Mouse (Mus musculus): ENCODE data around the gene Slc27a1.

Gene Slc27a1

GRCm38 (mm10) chr8:71568387-71568937 lies at the start of gene Slc27a1:
Gene Slc27a1 (plus strand): TSS chr8:71568882.
- ChIA-PET POLR2A (interaction anchor here (0.5 to 4.7 kb wide), 63 partner anchors 9 to 1648 kb away, joined by 3 to 104 read pairs (median 6); partner anchors contain the start of genes Colgalt1 (in 3 of the 4), Pgls (in 3 of the 4), Jak3 (in 2 of the 4) and Klf2 (in 2 of the 4)), CTCF (interaction anchor here (0.5 to 3.7 kb wide), 27 partner anchors 8 to 606 kb away, joined by 3 to 40 read pairs (median 4); partner anchors contain the start of genes Tmem221 (in 2 of the 4), Colgalt1 (in 1 of the 4), Dda1 (in 1 of the 4) and Mvb12a (in 1 of the 4))

GRCm38 (mm10) chr8:71519037-71519825 lies 49.5 kb upstream of the Slc27a1 start:
- ChIA-PET POLR2A (interaction anchor here (0.5 to 2.5 kb wide), 27 partner anchors 11 to 1742 kb away, joined by 3 to 14 read pairs (median 4); partner anchors contain the start of genes Abhd8 (in 1 of the 4), Bst2 (in 1 of the 4), Colgalt1 (in 1 of the 4) and Gtpbp3 (in 1 of the 4)), CTCF (interaction anchor here (0.5 to 3.2 kb wide), 94 partner anchors 7 to 994 kb away, joined by 3 to 47 read pairs (median 4); partner anchors contain the start of genes Mrpl34 (in 2 of the 4), Arrdc2 (in 1 of the 4), Bst2 (in 1 of the 4) and Colgalt1 (in 1 of the 4))

- CTCF ChIA-PET: interaction anchor here (0.5 to 2.9 kb wide), 41 partner anchors 9 to 682 kb away, joined by 3 to 15 read pairs (median 4); partner anchors contain the start of genes Gtpbp3 (in 2 of the 4), Arrdc2 (in 1 of the 4), Bst2 (in 1 of the 4) and Dda1 (in 1 of the 4)
- POLR2A ChIA-PET: interaction anchor here in 3 of 4 experiments (0.6 to 3.1 kb wide), 15 partner anchors 9 to 155 kb away, joined by 3 to 17 read pairs (median 3); partner anchors contain the start of genes Mrpl34 (in 2 of the 3), Jak3 (in 1 of the 3), Mvb12a (in 1 of the 3) and Plvap (in 1 of the 3)
Measured at GRCm38 (mm10) chr8:71521634-71522033, 47.0 kb upstream of the Slc27a1 start.

- ChIA-PET POLR2A (interaction anchor here in 3 of 4 experiments (0.5 to 3.2 kb wide), 23 partner anchors 9 to 879 kb away, joined by 3 to 15 read pairs (median 3); partner anchors contain the start of genes Mvb12a (in 2 of the 3), Colgalt1 (in 1 of the 3) and Tmem221 (in 1 of the 3)), CTCF (interaction anchor here in 2 of 4 experiments (0.9 to 1.1 kb wide), 2 partner anchors 47 to 61 kb away, joined by 3 to 4 read pairs; partner anchors contain the start of gene Mrpl34 (in 1 of the 2))
Measured at GRCm38 (mm10) chr8:71525226-71526050, 43.2 kb upstream of the Slc27a1 start, which contains the start of gene Ccdc194. Gene Ccdc194 (minus strand): TSS chr8:71525711.

DNA sequence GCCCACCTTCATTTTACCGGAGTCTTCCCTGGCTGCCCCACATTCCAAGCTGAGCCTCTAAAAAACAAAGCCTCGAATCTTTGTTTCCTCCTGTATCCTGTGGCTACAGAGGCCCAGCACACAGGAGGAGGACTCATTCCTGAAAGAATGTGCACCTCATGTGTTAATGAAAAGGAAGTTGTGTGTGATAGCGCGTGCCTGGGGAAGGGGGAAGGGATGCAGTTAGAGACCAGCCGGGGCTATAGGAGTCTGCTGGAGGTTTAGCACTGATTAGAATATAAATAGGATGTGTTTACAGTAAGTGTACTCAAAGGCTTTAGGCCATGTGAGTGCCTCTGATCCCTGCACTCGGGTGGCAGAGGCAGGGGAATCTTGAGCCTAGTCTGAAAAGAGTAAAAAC lies 42.4 kb upstream of the Slc27a1 start:
- POLR2A ChIA-PET: interaction anchor here in 3 of 4 experiments (0.6 to 3.2 kb wide), 17 partner anchors 9 to 202 kb away, joined by 3 to 15 read pairs (median 4); partner anchors contain the start of genes Colgalt1 (in 1 of the 3), Mvb12a (in 1 of the 3) and Tmem221 (in 1 of the 3)
- CTCF ChIA-PET: interaction anchor here in 2 of 4 experiments (0.7 to 1.2 kb wide), 3 partner anchors 8 to 16 kb away, joined by 3 to 8 read pairs (median 3); partner anchors contain the start of gene Mvb12a (in 1 of the 2)

GRCm38 (mm10) chr8:71527162-71527870 lies 41.4 kb upstream of the Slc27a1 start:
- POLR2A ChIA-PET: interaction anchor here in 3 of 4 experiments (0.5 to 3.2 kb wide), 13 partner anchors 16 to 1608 kb away, joined by 3 to 15 read pairs (median 4); partner anchors contain the start of genes Colgalt1 (in 1 of the 3), Mvb12a (in 1 of the 3) and Tmem221 (in 1 of the 3)
- CTCF ChIA-PET: interaction anchor here in 1 of 4 experiments (1.0 to 1.2 kb wide), 2 partner anchors 8 to 15 kb away, joined by 3 read pairs; partner anchors contain the start of gene Mvb12a

- CTCF ChIA-PET: interaction anchor here in 3 of 4 experiments (0.6 to 0.8 kb wide), 4 partner anchors 10 to 133 kb away, joined by 3 to 4 read pairs (median 3); no protein-coding TSS in a partner anchor
- POLR2A ChIA-PET: interaction anchor here in 1 of 4 experiments (1.2 to 1.5 kb wide), 3 partner anchors 9 to 83 kb away, joined by 3 to 7 read pairs (median 4); partner anchors contain the start of gene Bst2
Measured at GRCm38 (mm10) chr8:71528362-71529073, 40.2 kb upstream of the Slc27a1 start.

DNA sequence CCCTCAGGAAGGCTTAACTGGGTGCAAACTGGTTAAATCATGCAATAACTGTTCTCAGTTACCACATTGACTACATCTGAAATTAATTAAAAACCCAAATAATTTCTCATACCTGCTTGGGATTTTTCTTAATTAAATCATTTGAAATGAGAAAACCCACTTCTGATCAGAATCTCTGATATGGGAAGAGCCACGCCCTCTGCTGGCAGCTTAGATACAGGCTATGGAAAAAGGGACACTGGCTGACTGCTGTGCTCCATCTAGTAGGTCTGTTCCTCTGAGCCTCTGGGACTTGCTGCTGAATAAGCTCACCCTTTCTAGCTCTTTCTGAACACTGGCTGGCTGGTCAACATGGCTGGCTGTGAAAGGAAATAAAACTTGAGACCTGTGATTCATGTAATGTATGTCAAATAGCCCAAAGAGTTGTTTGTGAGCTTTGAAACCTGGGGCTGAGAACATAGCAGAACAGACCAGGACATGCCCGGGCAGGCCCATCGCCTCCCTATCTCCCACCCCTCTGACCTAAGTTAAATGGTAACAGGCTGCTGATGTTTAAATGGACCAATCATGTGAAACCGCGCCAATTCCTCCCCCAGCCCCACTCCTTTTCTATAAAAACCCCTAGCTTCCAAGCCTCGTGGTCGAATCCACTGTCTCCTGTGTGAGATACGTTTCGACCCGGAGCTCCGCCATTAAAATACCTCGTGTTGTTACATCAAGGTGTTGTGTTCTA lies 37.8 kb upstream of the Slc27a1 start:
- POLR2A ChIA-PET: interaction anchor here in 3 of 4 experiments (0.6 to 4.6 kb wide), 51 partner anchors 9 to 833 kb away, joined by 3 to 27 read pairs (median 3); partner anchors contain the start of genes Mvb12a (in 2 of the 3), Pgls (in 2 of the 3), Tmem221 (in 2 of the 3) and Arrdc2 (in 1 of the 3)
- CTCF ChIA-PET: interaction anchor here (0.6 to 2.5 kb wide), 24 partner anchors 8 to 738 kb away, joined by 3 to 16 read pairs (median 4); partner anchors contain the start of genes Slc27a1 (in 1 of the 4) and Tmem221 (in 1 of the 4)

- POLR2A ChIA-PET: interaction anchor here in 2 of 4 experiments (0.6 to 4.6 kb wide), 9 partner anchors 8 to 108 kb away, joined by 3 to 27 read pairs (median 4); partner anchors contain the start of genes Ccdc194 (in 2 of the 2), Mvb12a (in 2 of the 2) and Tmem221 (in 1 of the 2)
- CTCF ChIA-PET: interaction anchor here (0.6 to 1.1 kb wide), 7 partner anchors 12 to 995 kb away, joined by 3 to 9 read pairs (median 5); no protein-coding TSS in a partner anchor
Measured at GRCm38 (mm10) chr8:71534263-71534810, 34.3 kb upstream of the Slc27a1 start.

DNA sequence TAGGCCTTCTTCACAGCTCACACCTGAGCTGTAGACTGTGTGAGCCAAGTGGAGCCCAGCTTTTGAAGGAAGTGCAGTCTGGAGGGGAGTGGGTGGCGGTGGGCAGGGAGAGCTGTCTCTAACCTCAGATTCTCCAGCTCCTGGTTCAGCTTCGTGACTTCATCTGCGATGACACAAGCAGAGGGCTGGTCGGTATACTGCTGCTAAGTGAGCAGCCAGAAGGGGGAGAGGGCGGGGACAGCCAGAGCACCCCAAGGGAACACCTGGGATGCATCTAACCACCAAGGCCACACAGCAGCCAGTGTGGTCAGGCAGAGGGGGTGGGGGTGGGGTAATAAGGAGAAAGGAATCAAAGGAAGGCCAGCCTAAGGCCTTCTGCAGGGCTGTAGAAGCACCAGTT lies 33.0 kb upstream of the Slc27a1 start:
- POLR2A ChIA-PET: interaction anchor here in 3 of 4 experiments (0.5 to 3.4 kb wide), 13 partner anchors 10 to 132 kb away, joined by 3 to 12 read pairs (median 4); partner anchors contain the start of genes Ccdc194 (in 2 of the 3), Colgalt1 (in 1 of the 3), Slc27a1 (in 1 of the 3) and Tmem221 (in 1 of the 3)
- CTCF ChIA-PET: interaction anchor here (0.5 to 1.2 kb wide), 10 partner anchors 9 to 1534 kb away, joined by 3 to 5 read pairs (median 3); partner anchors contain the start of gene Zfp709 (in 1 of the 4)

DNA sequence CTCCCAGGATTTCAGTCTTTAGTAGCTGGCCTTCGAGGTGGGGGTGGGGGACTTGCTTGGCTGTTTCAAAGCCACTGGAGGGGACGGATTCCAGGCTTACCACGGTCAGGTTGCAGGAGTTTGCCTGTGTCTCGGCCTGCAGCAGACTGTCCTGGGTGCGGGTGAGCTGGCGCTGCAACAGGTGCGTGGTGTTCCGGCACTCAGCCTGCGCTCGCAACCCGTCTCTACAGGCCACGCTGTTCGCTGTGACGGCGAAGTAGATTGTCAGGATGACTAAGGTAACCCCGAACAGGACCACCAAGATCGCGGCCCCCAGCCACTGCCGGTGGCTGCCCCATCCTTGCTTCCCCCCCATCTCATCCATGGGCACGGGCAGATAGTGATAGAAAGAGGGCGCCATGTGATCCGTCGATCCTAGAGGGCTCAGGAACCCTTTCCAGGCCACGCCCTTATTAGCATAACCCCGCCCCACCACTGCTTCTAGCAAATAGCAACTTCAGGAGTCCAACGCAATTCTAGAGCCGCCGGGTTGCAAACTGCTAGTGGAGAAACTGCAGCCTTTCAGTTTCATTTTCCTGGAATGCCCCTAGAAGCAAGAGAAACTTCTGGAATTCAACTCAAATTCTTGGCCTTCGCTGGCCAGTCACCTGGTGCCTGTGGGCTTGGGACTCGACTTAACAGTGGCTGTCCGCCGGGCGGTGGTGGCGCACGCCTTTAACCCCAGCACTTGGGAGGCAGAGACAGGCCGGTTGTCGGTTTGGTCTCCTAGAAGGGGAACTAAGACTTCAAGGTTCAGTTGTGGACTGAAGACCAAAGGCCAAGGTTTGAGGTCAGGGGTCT lies 31.4 kb upstream of the Slc27a1 start, which contains the start of gene Bst2:
TSS of gene Bst2 (minus strand) at position 429 of the 840 bp plus-strand sequence.
- POLR2A ChIA-PET: interaction anchor here (0.5 to 3.4 kb wide), 15 partner anchors 9 to 251 kb away, joined by 3 to 12 read pairs (median 3); partner anchors contain the start of genes Colgalt1 (in 1 of the 4), Plvap (in 1 of the 4), Slc27a1 (in 1 of the 4) and Tmem221 (in 1 of the 4)
- CTCF ChIA-PET: interaction anchor here (0.6 to 1.3 kb wide), 11 partner anchors 14 to 962 kb away, joined by 3 to 9 read pairs (median 4); partner anchors contain the start of gene Fcho1 (in 1 of the 4)

GRCm38 (mm10) chr8:71542632-71543343 lies 25.9 kb upstream of the Slc27a1 start, which contains the start of gene Mvb12a:
Gene Mvb12a (plus strand): TSS chr8:71542922.
- POLR2A ChIA-PET: interaction anchor here in 3 of 4 experiments (0.5 to 3.6 kb wide), 42 partner anchors 9 to 594 kb away, joined by 3 to 27 read pairs (median 4); partner anchors contain the start of genes Tmem221 (in 3 of the 3), Colgalt1 (in 2 of the 3), Pgls (in 2 of the 3) and Ccdc194 (in 1 of the 3)
- CTCF ChIA-PET: interaction anchor here (0.5 to 1.6 kb wide), 19 partner anchors 11 to 875 kb away, joined by 3 to 8 read pairs (median 3); partner anchors contain the start of genes Colgalt1 (in 1 of the 4) and Slc27a1 (in 1 of the 4)

Measured in embryonic stem cell, embryonic (primary cell).